Mouse (Mus musculus): ENCODE measurements around the gene Depdc5. TPM values are rescaled to one million over a fixed set of nuclear protein-coding genes. Genes with fewer than 3 reads are reported as not detected.

Gene Depdc5
- total RNA-seq, 2 experiments from 2014 or later: 13.3 to 15.6 TPM

GRCm38 (mm10) chr5:32922906-32923305 lies 59.4 kb downstream of the Depdc5 start:
- TF ChIP-seq CTCF (IDR thresholded peaks at IDR 0.05): no peak
- Histone ChIP-seq H3K4me3 (no peak overlapping the region), H3K27ac (no peak overlapping the region)
- intact Hi-C loops (cut with DNase I): no loop called here
- no peak for DNase-seq

- DNase-seq: no peak
- peak overlapping the region; percentile 55; the same call in 1 of the 2 replicates for H3K27ac ChIP-seq
- intact Hi-C loops (cut with DNase I): no loop called here
- no peak overlapping the region for H3K4me3 ChIP-seq
- no peak for TF ChIP-seq CTCF (IDR thresholded peaks at IDR 0.05)
These were observed 67.3 kb downstream of the Depdc5 start for GRCm38 (mm10) chr5:32930761-32931160.

GRCm38 (mm10) chr5:32934654-32935053 lies 71.2 kb downstream of the Depdc5 start:
- intact Hi-C loops (cut with DNase I): loop anchor here (5.0 kb wide), 1 partner anchor 98 kb away; no protein-coding TSS in a partner anchor
- Histone ChIP-seq H3K4me3 (no peak overlapping the region), H3K27ac (no peak overlapping the region)
- DNase-seq: peak; percentile 27
- peak; percentile 55 for TF ChIP-seq CTCF (IDR thresholded peaks at IDR 0.05)

- Histone ChIP-seq H3K4me3 (no peak overlapping the region), H3K27ac (no peak overlapping the region)
- no peak for DNase-seq
- intact Hi-C loops (cut with DNase I): no loop called here
- TF ChIP-seq CTCF (IDR thresholded peaks at IDR 0.05): no peak
These were observed 77.1 kb downstream of the Depdc5 start for GRCm38 (mm10) chr5:32940586-32940985.

GRCm38 (mm10) chr5:32941209-32941924 lies 77.9 kb downstream of the Depdc5 start:
- no peak for DNase-seq
- Histone ChIP-seq H3K27ac (no peak overlapping the region), H3K4me3 (no peak overlapping the region)
- intact Hi-C loops (cut with DNase I): no loop called here
- no peak for TF ChIP-seq CTCF (IDR thresholded peaks at IDR 0.05)

GRCm38 (mm10) chr5:32950077-32950476 lies 86.6 kb downstream of the Depdc5 start:
- Histone ChIP-seq H3K27ac (no peak overlapping the region), H3K4me3 (no peak overlapping the region)
- intact Hi-C loops (cut with DNase I): no loop called here
- no peak for DNase-seq
- no peak for TF ChIP-seq CTCF (IDR thresholded peaks at IDR 0.05)

GRCm38 (mm10) chr5:32950702-32951274 lies 87.3 kb downstream of the Depdc5 start:
- Histone ChIP-seq H3K27ac (no peak overlapping the region), H3K4me3 (no peak overlapping the region)
- no peak for TF ChIP-seq CTCF (IDR thresholded peaks at IDR 0.05)
- no peak for DNase-seq
- intact Hi-C loops (cut with DNase I): no loop called here

- TF ChIP-seq CTCF (IDR thresholded peaks at IDR 0.05): no peak
- DNase-seq: no peak
- Histone ChIP-seq H3K4me3 (no peak overlapping the region), H3K27ac (no peak overlapping the region)
- intact Hi-C loops (cut with DNase I): no loop called here
These were observed 92.2 kb downstream of the Depdc5 start for GRCm38 (mm10) chr5:32955716-32956115.

- no peak overlapping the region for H3K4me3 ChIP-seq
- H3K27ac ChIP-seq: no peak overlapping the region
- intact Hi-C loops (cut with DNase I): no loop called here
- DNase-seq: no peak
- TF ChIP-seq CTCF (IDR thresholded peaks at IDR 0.05): no peak
These were observed 98.1 kb downstream of the Depdc5 start for GRCm38 (mm10) chr5:32961616-32962015.

GRCm38 (mm10) chr5:32962581-32962980 lies 99.1 kb downstream of the Depdc5 start:
- intact Hi-C loops (cut with DNase I): no loop called here
- no peak for TF ChIP-seq CTCF (IDR thresholded peaks at IDR 0.05)
- Histone ChIP-seq H3K4me3 (no peak overlapping the region), H3K27ac (no peak overlapping the region)
- no peak for DNase-seq

- Histone ChIP-seq H3K4me3 (no peak overlapping the region), H3K27ac (no peak overlapping the region)
- no peak for TF ChIP-seq CTCF (IDR thresholded peaks at IDR 0.05)
- no peak for DNase-seq
- intact Hi-C loops (cut with DNase I): no loop called here
These were observed 113.0 kb downstream of the Depdc5 start for GRCm38 (mm10) chr5:32976541-32976940.

GRCm38 (mm10) chr5:32977179-32977578 lies 113.7 kb downstream of the Depdc5 start:
- intact Hi-C loops (cut with DNase I): no loop called here

GRCm38 (mm10) chr5:32985379-32985778 lies 121.9 kb downstream of the Depdc5 start:
- no peak overlapping the region for H3K27ac ChIP-seq
- H3K4me3 ChIP-seq: no peak overlapping the region
- DNase-seq: no peak
- intact Hi-C loops (cut with DNase I): no loop called here
- TF ChIP-seq CTCF (IDR thresholded peaks at IDR 0.05): no peak

More at GRCm38 (mm10) chr5:32977179-32977578, 113.7 kb downstream of the Depdc5 start:
- TF ChIP-seq CTCF (IDR thresholded peaks at IDR 0.05): no peak
- Histone ChIP-seq H3K27ac (no peak overlapping the region), H3K4me3 (no peak overlapping the region)
- no peak for DNase-seq

GRCm38 (mm10) chr5:32987873-32988272 lies 124.4 kb downstream of the Depdc5 start:
- no peak overlapping the region for H3K4me3 ChIP-seq
- no peak overlapping the region for H3K27ac ChIP-seq
- no peak for DNase-seq
- TF ChIP-seq CTCF (IDR thresholded peaks at IDR 0.05): no peak
- intact Hi-C loops (cut with DNase I): no loop called here

Measured in gastrocnemius, adult 2 months (tissue).